Mouse (Mus musculus) hindbrain, embryonic 12.5 days (tissue): ENCODE data around the gene Inpp4b. TPM values are rescaled to one million over a fixed set of nuclear protein-coding genes. Genes with fewer than 3 reads are reported as not detected.
A peak's percentile ranks its signal among the peaks of the same experiment; 100 is the strongest.

Source experiments
- ATAC-seq: fragments of 200-750 bp; cut with Nextera tagmentation; 2 replicates; pipeline ENCODE4 v1.8.0; 2017; ENCODE audit warnings: moderate TSS enrichment; ENCODE audit not compliant: low FRiP score
- H3K27ac ChIP-seq: fragments of 300-500 bp; sonication (generic); 2 replicates; pipeline ENCODE4 v1.5.1; 2016; ENCODE audit warnings: mild to moderate bottlenecking
- H3K27me3 ChIP-seq: fragments of 300-500 bp; sonication (generic); 2 replicates; pipeline ENCODE4 v1.6.1; 2016; ENCODE audit warnings: mild to moderate bottlenecking
- H3K36me3 ChIP-seq: fragments of 300-500 bp; sonication (generic); 2 replicates; pipeline ENCODE4 v1.6.1; 2016; ENCODE audit warnings: mild to moderate bottlenecking
- H3K4me1 ChIP-seq: fragments of 300-500 bp; sonication (generic); 2 replicates; pipeline ENCODE4 v1.6.1; 2016
- H3K4me2 ChIP-seq: fragments of 300-500 bp; sonication (generic); replicated peaks from 2 replicates; pipeline ENCODE4 v1.6.1; 2016; ENCODE audit warnings: mild to moderate bottlenecking
- H3K4me3 ChIP-seq: fragments of 300-500 bp; sonication (generic); 2 replicates; pipeline ENCODE4 v1.5.1; 2016; ENCODE audit warnings: mild to moderate bottlenecking
- H3K9ac ChIP-seq: fragments of 300-500 bp; sonication (generic); 2 replicates; pipeline ENCODE4 v1.6.1; 2016; ENCODE audit warnings: mild to moderate bottlenecking, moderate library complexity
- H3K9me3 ChIP-seq: fragments of 300-500 bp; sonication (generic); replicated peaks from 2 replicates; pipeline ENCODE4 v1.6.1; 2016; ENCODE audit warnings: mild to moderate bottlenecking
- WGBS: fragments of 180-500 bp; shearing (Covaris S2); methylation state at CpG from one replicate; pipeline ENCODE4 v1.1.7; 2016; 5-methylcytosine and 5-hydroxymethylcytosine counted together
- polyA plus RNA-seq: library from polyadenylated mRNA; unstranded; fragments of >200 nt; fragmentation: Nextera tagmentation; extraction: Ambion mirVana; gene quantifications from 2 replicates; pipeline ENCODE4 v1.2.1, GENCODE M21; 2016

Inpp4b gene
- polyA plus RNA-seq, 1 experiment from 2014 or later = 9.6 TPM

DNA sequence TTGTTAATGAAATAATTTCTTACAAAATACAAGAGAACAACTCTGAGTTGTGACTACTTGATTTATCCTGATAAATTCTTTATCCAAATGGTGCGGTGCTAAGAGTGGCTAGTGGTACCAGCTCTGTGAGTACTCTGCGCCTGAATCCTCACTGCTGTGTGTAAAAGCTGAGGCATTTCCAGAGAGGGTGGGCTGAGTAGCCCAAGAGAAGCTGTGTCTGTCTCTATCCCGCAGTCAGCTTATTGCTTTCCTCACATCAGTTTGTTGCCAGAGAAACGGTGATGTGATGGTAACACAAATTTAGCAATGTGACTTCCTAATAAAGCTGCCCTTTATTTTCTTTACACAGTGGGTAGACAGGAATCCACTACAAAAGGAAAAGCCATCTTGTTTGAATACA, 29.5 kb downstream of the Inpp4b start:
- no peaks in the 10 kb centered on the region for H3K9me3 ChIP-seq
- no peaks in the 10 kb centered on the region for H3K27me3 ChIP-seq
- no peaks in the 10 kb centered on the region for H3K4me1 ChIP-seq
- ATAC-seq = peak; percentile 67; the same call in 1 of the 2 replicates
- 64% methylated on average over 4 of the region's 4 CpGs for whole genome bisulfite sequencing
- H3K4me2 ChIP-seq = no peak overlapping the region
- H3K9ac ChIP-seq = no peak overlapping the region
- H3K27ac ChIP-seq = no peak overlapping the region
- no peak overlapping the region for H3K4me3 ChIP-seq
- no peaks in the 10 kb centered on the region for H3K36me3 ChIP-seq

DNA sequence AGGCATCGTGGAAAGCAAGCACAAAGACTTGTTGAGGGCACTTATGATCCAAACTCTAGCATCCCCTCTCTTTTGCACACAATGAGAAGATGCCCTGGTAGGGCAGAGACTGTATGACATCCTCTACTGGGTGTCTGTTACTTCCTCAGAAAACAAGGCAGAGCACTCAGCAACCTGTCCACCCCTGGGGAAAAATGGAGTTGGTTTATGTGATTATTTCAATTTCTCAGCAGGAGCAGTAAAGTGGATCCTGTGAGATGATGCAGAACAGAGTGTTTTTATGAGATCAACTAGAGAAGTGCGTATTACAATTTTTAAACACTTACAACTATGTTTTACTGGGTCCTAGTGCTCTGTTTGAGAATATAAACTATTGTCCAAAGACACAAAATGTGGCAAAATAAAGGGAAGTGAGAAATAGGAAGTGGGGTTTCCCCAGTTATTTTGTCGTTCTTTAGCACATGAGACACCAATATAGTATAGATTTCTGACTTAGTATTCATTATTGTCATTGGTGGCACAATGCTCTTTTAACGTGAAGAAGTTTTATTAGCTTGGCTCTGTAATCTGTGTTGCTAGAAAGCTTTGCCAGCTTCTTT, 32.6 kb downstream of the Inpp4b start:
- H3K4me2 ChIP-seq = no peak overlapping the region
- 83% methylated on average over 4 of the region's 4 CpGs for WGBS
- no peak overlapping the region for H3K27ac ChIP-seq
- H3K27me3 ChIP-seq = no peaks in the 10 kb centered on the region
- H3K4me1 ChIP-seq = no peaks in the 10 kb centered on the region
- no peak overlapping the region for H3K4me3 ChIP-seq
- H3K9me3 ChIP-seq = no peaks in the 10 kb centered on the region
- no peak for ATAC-seq
- no peaks in the 10 kb centered on the region for H3K36me3 ChIP-seq
- no peak overlapping the region for H3K9ac ChIP-seq

DNA sequence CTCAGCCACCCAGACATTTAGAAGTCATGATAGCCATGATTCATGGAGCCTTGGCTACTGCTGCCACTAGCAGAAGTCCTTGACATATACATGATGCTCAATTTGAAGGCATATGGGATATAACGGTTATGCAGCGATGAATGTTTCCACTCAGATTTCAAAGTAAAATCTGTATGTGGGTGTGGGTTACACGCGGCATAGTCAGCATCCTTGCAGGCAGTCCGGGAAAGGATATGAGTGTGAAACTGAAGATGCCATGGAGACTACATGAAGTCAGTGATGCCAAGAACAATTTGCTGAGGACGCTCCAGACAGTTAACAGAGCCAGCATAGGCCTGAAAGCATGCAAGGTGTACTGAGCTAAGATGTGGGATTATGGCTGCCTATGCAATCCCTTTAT, 46.6 kb downstream of the Inpp4b start:
- no peak for ATAC-seq
- H3K27ac ChIP-seq = no peak overlapping the region
- no peaks in the 10 kb centered on the region for H3K4me1 ChIP-seq
- H3K27me3 ChIP-seq = no peaks in the 10 kb centered on the region
- no peak overlapping the region for H3K4me3 ChIP-seq
- no peaks in the 10 kb centered on the region for H3K36me3 ChIP-seq
- WGBS = 86% methylated on average over 6 of the region's 6 CpGs
- no peaks in the 10 kb centered on the region for H3K9me3 ChIP-seq
- H3K9ac ChIP-seq = no peak overlapping the region
- H3K4me2 ChIP-seq = no peak overlapping the region

DNA sequence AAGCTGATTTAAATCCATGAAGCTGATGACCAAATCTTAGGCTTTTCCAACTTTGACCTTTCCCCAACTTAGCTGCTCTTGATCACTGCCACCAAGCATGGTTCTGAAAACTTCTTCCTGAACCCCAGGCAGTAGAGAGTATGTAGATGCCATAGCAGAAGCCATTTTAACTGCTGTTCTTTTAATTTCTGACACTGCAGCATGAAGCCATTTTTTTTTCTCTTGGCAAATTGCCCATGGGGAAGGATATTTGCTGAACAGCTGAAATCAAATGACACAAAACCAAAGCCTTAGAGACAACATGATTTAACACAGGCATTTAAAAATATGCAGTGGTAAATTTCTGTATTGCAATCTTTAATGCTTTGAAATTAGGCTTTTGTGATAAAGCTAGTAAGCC, 56.7 kb downstream of the Inpp4b start:
- no peaks in the 10 kb centered on the region for H3K36me3 ChIP-seq
- no peak overlapping the region for H3K27ac ChIP-seq
- H3K27me3 ChIP-seq = no peaks in the 10 kb centered on the region
- no peaks in the 10 kb centered on the region for H3K9me3 ChIP-seq
- H3K4me1 ChIP-seq = no peaks in the 10 kb centered on the region
- no peak overlapping the region for H3K4me3 ChIP-seq
- H3K9ac ChIP-seq = no peak overlapping the region
- ATAC-seq = no peak
- no peak overlapping the region for H3K4me2 ChIP-seq

DNA sequence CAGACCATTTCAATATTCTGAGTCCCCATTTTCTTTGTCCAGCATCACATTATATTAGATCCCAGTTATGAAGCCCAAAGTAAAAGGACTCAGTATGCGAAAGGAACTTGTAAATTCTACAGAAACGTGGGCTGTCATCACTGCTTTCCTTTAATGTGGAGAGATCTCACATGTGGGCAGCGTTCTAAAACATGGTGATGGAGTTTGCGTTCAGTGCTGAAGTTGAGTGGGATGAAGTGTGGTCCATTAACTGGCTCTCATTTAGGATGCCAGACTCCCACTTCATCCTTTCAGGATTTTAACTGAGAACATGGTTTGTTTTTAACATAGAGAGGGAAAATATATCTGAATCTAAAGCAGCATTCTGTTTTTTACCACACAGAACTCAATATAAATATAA, 57.1 kb downstream of the Inpp4b start:
- 82% methylated on average over 4 of the region's 4 CpGs for WGBS

DNA sequence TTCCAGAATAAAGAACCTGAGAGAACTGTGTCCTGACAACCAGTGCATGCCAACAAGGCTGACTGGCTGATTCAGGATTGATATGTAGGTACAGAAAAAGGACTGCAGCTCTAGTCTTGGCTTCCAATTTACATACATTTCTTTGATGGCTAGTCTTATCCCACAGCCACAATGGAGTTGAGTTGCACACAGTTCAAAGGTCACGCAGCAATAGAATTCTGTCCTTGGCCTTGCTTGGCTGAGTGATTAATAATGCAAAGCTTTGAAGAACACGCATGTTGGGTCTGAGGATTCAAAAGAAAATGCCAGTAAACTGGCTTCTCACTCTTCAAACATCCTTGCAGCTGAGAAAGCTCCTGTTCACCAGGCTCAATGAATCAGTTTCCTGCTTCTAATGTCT, 70.4 kb downstream of the Inpp4b start:
- 46% methylated on average over 2 of the region's 2 CpGs for WGBS
- H3K36me3 ChIP-seq = no peaks in the 10 kb centered on the region
- ATAC-seq = no peak
- no peak overlapping the region for H3K4me2 ChIP-seq
- 0 out of 2 replicates have a peak, but pooled peaks cover 5% of the 10 kb centered on the region for H3K4me1 ChIP-seq
- no peak overlapping the region for H3K27ac ChIP-seq
- no peaks in the 10 kb centered on the region for H3K27me3 ChIP-seq
- H3K9ac ChIP-seq = no peak overlapping the region
- no peak overlapping the region for H3K4me3 ChIP-seq
- H3K9me3 ChIP-seq = no peaks in the 10 kb centered on the region

More for the DNA sequence above, 57.1 kb downstream of the Inpp4b start:
- Histone ChIP-seq H3K27ac (no peak overlapping the region), H3K9ac (no peak overlapping the region), H3K4me1 (no peaks in the 10 kb centered on the region), H3K27me3 (no peaks in the 10 kb centered on the region), H3K4me3 (no peak overlapping the region), H3K9me3 (no peaks in the 10 kb centered on the region), H3K4me2 (no peak overlapping the region), H3K36me3 (no peaks in the 10 kb centered on the region)
- ATAC-seq = no peak

DNA sequence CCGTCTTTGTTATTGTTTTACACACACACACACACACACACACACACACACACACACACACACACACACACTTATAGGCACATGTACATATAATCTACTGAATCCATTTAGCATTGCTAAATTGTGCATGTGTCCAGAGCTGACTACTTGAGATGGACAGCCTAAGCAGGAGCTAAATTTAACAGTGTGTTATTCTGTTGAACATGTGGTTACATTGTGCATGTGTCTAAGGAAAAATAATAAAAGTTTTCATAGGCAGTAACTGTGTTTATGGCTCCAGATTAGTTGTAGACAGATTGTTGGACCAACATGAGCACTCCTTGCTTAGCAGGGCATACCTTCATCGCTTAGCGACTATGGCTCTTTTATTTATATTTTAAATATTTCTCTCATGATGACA, 101.6 kb downstream of the Inpp4b start:
- no peak overlapping the region for H3K4me2 ChIP-seq
- ATAC-seq = no peak
- 94% methylated on average over 3 of the region's 3 CpGs for whole genome bisulfite sequencing

DNA sequence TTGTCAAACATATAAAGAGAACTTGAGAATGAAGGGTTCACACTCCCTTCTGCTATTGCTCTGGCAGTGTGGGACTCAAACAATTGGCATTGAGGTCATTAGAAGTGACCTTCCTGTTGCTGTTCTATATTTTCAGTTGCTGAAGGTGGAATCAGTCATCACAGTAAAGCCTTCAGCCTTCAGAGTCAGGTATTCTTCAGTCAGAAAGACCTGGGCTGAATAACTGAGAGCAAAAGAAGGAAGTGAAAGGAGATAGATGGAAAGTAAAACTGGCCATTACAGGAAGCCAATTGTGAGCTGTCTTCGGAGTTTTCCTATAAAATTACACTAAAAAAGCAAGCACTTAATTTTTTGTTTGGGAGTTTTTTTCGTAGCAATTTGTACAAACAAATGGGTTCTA, 107.4 kb downstream of the Inpp4b start:
- Histone ChIP-seq H3K4me2 (no peak overlapping the region), H3K27me3 (no peaks in the 10 kb centered on the region), H3K9ac (no peak overlapping the region), H3K27ac (no peak overlapping the region), H3K36me3 (no peaks in the 10 kb centered on the region), H3K4me1 (peaks cover 4% of the 10 kb centered on the region; the same call in 1 of the 2 replicates), H3K9me3 (no peaks in the 10 kb centered on the region), H3K4me3 (no peak overlapping the region)
- ATAC-seq = no peak
- WGBS = 82% methylated on average over 2 of the region's 2 CpGs

More for the DNA sequence above, 101.6 kb downstream of the Inpp4b start:
- Histone ChIP-seq H3K27me3 (no peaks in the 10 kb centered on the region), H3K4me3 (no peak overlapping the region), H3K9ac (no peak overlapping the region), H3K36me3 (no peaks in the 10 kb centered on the region), H3K4me1 (no peaks in the 10 kb centered on the region), H3K9me3 (no peaks in the 10 kb centered on the region), H3K27ac (no peak overlapping the region)

DNA sequence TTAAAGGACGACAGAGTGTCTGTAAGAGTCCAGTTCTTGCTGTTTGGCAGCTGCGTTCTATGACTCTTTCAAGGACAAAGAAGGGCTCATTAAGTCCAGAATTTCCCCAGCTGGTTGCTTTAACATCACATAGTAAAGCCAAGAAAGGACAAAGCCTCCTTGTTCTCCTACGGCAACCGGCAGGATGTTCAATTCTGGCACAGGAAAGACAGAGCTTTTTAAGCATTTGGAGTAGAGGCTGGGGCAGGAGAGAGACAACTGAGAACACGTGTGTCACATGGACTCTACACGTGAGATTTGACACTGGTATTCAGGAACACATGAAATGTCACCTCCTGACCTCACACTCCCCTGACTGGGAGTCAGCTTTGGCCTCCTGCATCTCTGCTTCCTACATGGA, 109.7 kb downstream of the Inpp4b start:
- Histone ChIP-seq H3K36me3 (no peaks in the 10 kb centered on the region), H3K4me2 (no peak overlapping the region), H3K9ac (no peak overlapping the region), H3K4me1 (peaks cover 4% of the 10 kb centered on the region; the same call in 1 of the 2 replicates), H3K9me3 (no peaks in the 10 kb centered on the region), H3K27ac (0 out of 2 replicates have a peak overlapping the region, but pooled peaks have one; percentile 24), H3K4me3 (no peak overlapping the region), H3K27me3 (no peaks in the 10 kb centered on the region)
- 23% methylated on average over 6 of the region's 6 CpGs for WGBS
- no peak for ATAC-seq

DNA sequence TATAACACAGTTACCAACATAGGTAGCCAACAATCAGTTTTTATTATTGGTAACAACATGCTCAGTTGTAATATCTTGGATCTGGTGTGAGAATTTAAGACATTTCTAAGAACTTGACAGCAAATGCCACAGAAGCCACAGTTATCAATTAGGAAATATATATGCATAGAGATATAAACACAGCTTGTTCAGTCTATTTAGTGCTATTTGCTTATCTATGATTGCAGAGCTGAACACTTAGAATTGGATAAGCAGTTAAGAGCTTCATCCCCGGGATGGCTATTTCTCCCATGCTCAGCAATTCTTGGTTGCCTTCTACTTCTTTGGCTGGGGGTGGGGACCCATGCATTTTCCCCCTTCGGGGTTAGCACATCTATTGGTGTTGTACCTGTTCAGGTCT, 112.5 kb downstream of the Inpp4b start:
- 83% methylated on average over 2 of the region's 2 CpGs for WGBS
- ATAC-seq = no peak
- Histone ChIP-seq H3K27ac (no peak overlapping the region), H3K4me2 (no peak overlapping the region), H3K9me3 (no peaks in the 10 kb centered on the region), H3K27me3 (no peaks in the 10 kb centered on the region), H3K4me3 (no peak overlapping the region), H3K36me3 (no peaks in the 10 kb centered on the region), H3K9ac (no peak overlapping the region), H3K4me1 (peaks cover 4% of the 10 kb centered on the region; the same call in 1 of the 2 replicates)

DNA sequence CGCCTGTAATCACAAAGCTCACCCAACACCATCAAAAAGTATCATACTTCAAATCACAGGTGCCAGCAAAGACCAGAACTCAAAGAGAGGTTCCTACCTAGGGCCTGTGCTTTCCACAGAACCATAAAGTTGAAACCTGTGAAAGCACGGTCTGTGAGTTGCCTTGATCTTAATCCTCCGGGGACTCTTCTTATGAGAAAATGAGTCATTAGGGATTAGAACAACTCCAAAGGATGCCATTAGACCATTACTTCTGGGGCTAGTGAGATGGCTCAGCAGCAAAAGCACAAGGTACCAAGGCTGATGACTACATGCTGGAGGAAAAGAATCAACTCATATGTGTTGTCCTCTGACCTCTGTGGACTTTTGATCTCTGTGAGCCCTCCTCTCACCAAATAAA, 121.4 kb downstream of the Inpp4b start:
- no peaks in the 10 kb centered on the region for H3K4me1 ChIP-seq
- WGBS = 87% methylated on average over 3 of the region's 3 CpGs
- no peaks in the 10 kb centered on the region for H3K36me3 ChIP-seq
- no peak overlapping the region for H3K4me2 ChIP-seq
- H3K9me3 ChIP-seq = no peaks in the 10 kb centered on the region
- no peak overlapping the region for H3K9ac ChIP-seq
- H3K4me3 ChIP-seq = no peak overlapping the region
- no peak for ATAC-seq
- H3K27ac ChIP-seq = no peak overlapping the region
- H3K27me3 ChIP-seq = no peaks in the 10 kb centered on the region

DNA sequence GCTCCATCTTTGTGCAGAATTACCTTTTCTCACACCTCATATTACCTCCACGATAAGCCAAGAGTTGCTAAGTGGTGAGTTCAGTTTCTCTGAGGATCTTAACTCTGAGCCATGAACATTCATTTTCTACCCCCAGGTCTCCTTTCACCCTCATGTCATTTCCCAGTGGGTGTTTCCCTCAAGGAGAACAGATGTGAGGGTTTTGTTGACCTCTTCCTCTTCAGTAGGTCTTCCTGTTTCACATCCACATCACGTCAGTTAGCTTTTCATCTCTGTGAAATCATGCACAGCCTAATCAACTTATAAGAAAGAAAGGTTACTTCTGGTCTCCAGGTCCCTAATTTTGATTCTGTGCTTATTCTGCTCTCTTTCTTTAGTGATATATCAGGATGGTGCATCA, 124.4 kb downstream of the Inpp4b start:
- no peaks in the 10 kb centered on the region for H3K4me1 ChIP-seq
- no peaks in the 10 kb centered on the region for H3K36me3 ChIP-seq
- no peaks in the 10 kb centered on the region for H3K9me3 ChIP-seq
- H3K9ac ChIP-seq = no peak overlapping the region
- 54% methylated on average over 2 of the region's 2 CpGs for WGBS
- no peak for ATAC-seq
- no peak overlapping the region for H3K4me3 ChIP-seq
- no peak overlapping the region for H3K4me2 ChIP-seq
- H3K27me3 ChIP-seq = no peaks in the 10 kb centered on the region
- no peak overlapping the region for H3K27ac ChIP-seq

DNA sequence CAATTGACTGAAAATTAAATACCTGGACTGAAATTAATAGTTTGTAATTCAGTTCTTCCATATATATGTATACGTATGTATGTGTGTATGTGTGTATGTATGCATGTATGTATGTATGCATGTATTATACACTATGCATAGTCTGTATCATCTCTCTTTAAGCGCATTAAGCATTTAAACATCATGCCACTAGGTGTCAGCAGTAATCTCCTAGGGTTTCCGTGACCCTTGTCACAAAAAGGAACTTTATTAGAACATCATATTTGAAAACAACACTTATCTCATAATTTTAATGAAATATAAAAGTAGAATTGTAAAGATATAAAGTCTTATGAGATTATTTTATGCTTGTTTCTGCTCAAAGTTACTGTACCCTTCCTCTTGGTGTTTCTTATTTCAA, 136.3 kb downstream of the Inpp4b start:
- Histone ChIP-seq H3K4me1 (no peaks in the 10 kb centered on the region), H3K4me2 (no peak overlapping the region), H3K27ac (no peak overlapping the region), H3K27me3 (no peaks in the 10 kb centered on the region), H3K9me3 (no peaks in the 10 kb centered on the region), H3K4me3 (no peak overlapping the region), H3K9ac (no peak overlapping the region), H3K36me3 (no peaks in the 10 kb centered on the region)
- 40% methylated on average over 3 of the region's 3 CpGs for WGBS
- no peak for ATAC-seq
